Comparison of ENCODE assay signal across 1 mouse cellular context in the genomic region with DNA sequence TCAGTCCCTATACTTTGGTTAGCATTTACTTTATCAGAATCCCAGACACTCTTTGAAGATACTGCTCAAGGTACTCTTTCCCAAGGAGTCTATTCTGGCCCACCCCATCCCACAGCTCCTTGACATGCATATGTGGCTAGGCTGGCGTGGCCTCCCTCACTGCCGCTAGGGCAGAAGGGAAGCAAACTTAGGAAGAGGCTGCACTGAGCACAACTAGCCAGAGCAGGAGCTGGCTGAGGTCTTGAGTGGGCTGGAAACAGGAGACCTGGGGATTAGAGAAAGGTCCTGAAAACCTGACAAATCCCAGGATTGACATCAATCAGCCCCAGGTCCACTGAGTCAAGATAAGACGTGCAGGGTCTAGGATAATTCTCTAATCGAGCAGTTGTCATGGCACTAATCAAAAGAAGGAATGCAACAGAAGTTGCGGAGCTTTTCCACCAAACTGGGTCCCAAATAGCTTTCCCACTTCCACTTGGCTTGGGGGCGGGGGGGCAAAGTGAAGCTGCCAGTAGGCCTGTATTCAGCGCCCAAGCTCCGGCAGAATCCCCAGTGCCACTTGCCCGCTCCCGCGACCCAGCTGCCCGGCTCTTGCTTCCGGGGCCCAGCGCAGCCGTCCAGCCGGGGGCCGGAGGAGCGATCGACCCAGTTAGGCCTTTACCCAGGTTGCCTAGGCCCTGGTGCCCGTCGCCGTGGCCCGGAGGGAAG.
A peak's percentile ranks its signal among the peaks of the same experiment; 100 is the strongest.
TF ChIP-seq lines count a peak whose summit lies in the region.

No protein-coding gene starts in this region.

TF ChIP-seq in CH12.LX, 34 proteins besides CTCF, POLR2A, EP300 and RAD21:
- TF ChIP-seq UBTF (IDR thresholded peaks at IDR 0.05; ENCODE audit: low read depth, low read length) = peak; percentile 84
- TF ChIP-seq MYC (IDR thresholded peaks at IDR 0.05; ENCODE audit: low read depth, low read length) = 0 out of 2 replicates have a peak, but pooled peaks have one; percentile 3
- TF ChIP-seq SIN3A (IDR thresholded peaks at IDR 0.05; ENCODE audit: low read length) = peak; percentile 19; the same call in 1 of the 2 replicates
- no peak for TF ChIP-seq NELFE (IDR thresholded peaks at IDR 0.05; ENCODE audit: low read depth, low read length)
- TF ChIP-seq CHD1 (IDR thresholded peaks at IDR 0.05; ENCODE audit: low read depth, low read length) = peak; percentile 52; the same call in 1 of the 2 replicates
